In the genomic region with DNA sequence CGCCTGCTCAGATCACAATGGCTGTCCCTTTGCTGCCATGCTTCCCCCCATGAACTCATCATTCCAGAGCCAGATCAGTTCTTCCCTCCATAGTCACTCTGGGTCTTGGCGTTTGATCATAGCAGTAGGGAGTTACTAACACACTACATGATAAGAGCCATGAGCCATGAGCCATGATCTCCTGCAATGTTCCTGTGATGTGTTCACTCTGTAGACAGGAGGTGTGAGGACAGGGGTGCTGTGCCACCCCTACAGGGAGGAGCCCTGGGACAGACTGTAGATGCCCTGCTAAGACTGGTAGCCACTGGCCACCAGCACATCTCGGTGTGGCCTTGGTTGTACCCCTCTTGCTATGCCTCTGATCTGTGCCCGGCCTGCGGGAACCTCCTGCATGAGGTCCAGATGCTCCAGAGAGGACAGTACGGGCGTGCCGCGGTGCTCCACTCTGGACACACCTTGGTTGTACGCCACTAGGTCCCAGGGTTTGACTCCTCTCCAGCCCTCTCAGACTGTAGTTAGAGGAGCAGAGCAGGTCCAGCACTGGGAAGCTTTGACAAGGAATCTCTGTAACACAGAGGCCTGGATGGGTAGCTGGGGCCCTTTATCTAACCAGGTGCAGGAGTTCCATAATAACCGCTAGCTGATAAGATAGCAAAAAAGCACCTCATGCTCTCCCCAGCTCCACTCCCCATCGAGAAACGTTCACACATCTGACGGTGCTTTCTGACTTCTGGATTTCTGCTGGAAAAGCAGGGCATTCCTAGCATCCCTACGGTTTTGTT, we compare ENCODE assay signal across 27 mouse cellular contexts.
A peak's percentile ranks its signal among the peaks of the same experiment; 100 is the strongest.
DNase-seq lines count a peak whose midpoint lies in the region; ATAC-seq and TF ChIP-seq lines count a peak whose summit lies in the region.
"Had no signal": no experiment of that assay in that cellular context is flagged by ENCODE, and none has a peak within 500 bp of the region (broad histone marks: within the 10 kb centered on the region; RNA-seq: fewer than 3 reads in every experiment).

No protein-coding gene starts in this region.

- H3K27ac ChIP-seq in embryonic facial prominence, embryonic 15.5 days (replicated peaks), result no peak overlapping the region
- no peak overlapping the region for H3K27ac ChIP-seq in embryonic facial prominence, embryonic 10.5 days (replicated peaks)
- no peak overlapping the region for H3K27ac ChIP-seq in intestine, embryonic 16.5 days (ENCODE audit: low read length)
- no peak overlapping the region for H3K27ac ChIP-seq in liver, embryonic 14.5 days
- H3K27ac ChIP-seq in stomach, postnatal 0 days (replicated peaks), result no peak overlapping the region
- H3K27ac ChIP-seq in midbrain, embryonic 13.5 days, result no peak overlapping the region
- H3K27ac ChIP-seq: embryonic facial prominence, embryonic 12.5 days; forebrain, embryonic 12.5 days; hindbrain, embryonic 10.5 days; layer of hippocampus, adult 2 months; limb, embryonic 12.5 days had no signal

- no peak overlapping the region for H3K4me3 ChIP-seq in embryonic facial prominence, embryonic 15.5 days (replicated peaks)
- no peak overlapping the region for H3K4me3 ChIP-seq in embryonic facial prominence, embryonic 10.5 days
- no peak overlapping the region for H3K4me3 ChIP-seq in intestine, embryonic 16.5 days (ENCODE audit: low read length)
- no peak overlapping the region for H3K4me3 ChIP-seq in liver, embryonic 14.5 days (ENCODE audit: insufficient read depth in 1 of 2, low read depth in 2 of 2, low read length in 2 of 2)
- H3K4me3 ChIP-seq in stomach, postnatal 0 days (ENCODE audit: low read depth, low read length), result no peak overlapping the region
- no peak overlapping the region for H3K4me3 ChIP-seq in midbrain, embryonic 13.5 days (replicated peaks)
- H3K4me3 ChIP-seq: embryonic facial prominence, embryonic 12.5 days; erythroblast, embryonic 14.5 days; forebrain, embryonic 12.5 days; heart, embryonic 12.5 days; hindbrain, embryonic 10.5 days; layer of hippocampus, adult 2 months; limb, embryonic 12.5 days; myocyte had no signal

- no peaks in the 10 kb centered on the region for H3K9me3 ChIP-seq in embryonic facial prominence, embryonic 15.5 days (replicated peaks)
- H3K9me3 ChIP-seq in embryonic facial prominence, embryonic 10.5 days, result no peaks in the 10 kb centered on the region
- no peaks in the 10 kb centered on the region for H3K9me3 ChIP-seq in intestine, embryonic 16.5 days (ENCODE audit: control insufficient read depth, low read length)
- no peaks in the 10 kb centered on the region for H3K9me3 ChIP-seq in liver, embryonic 14.5 days (ENCODE audit: control insufficient read depth, low read length)
- H3K9me3 ChIP-seq in stomach, postnatal 0 days (ENCODE audit: control insufficient read depth, low read length), result no peaks in the 10 kb centered on the region
- H3K9me3 ChIP-seq in midbrain, embryonic 13.5 days, result no peaks in the 10 kb centered on the region
- H3K9me3 ChIP-seq: embryonic facial prominence, embryonic 12.5 days; forebrain, embryonic 12.5 days; heart, embryonic 12.5 days; hindbrain, embryonic 10.5 days; limb, embryonic 12.5 days had no signal

- 90% methylated on average over 15 of the region's 15 CpGs for WGBS in embryonic facial prominence, embryonic 15.5 days
- 93% methylated on average over 15 of the region's 15 CpGs for WGBS in embryonic facial prominence, embryonic 10.5 days
- WGBS in intestine, embryonic 16.5 days, result 78% methylated on average over 15 of the region's 15 CpGs
- 46% methylated on average over 15 of the region's 15 CpGs for WGBS in liver, embryonic 14.5 days (ENCODE audit: insufficient replicate concordance)
- 83% methylated on average over 15 of the region's 15 CpGs for WGBS in stomach, postnatal 0 days
- 95% methylated on average over 15 of the region's 15 CpGs for WGBS in midbrain, embryonic 13.5 days

- no peak overlapping the region for H3K4me2 ChIP-seq in embryonic facial prominence, embryonic 15.5 days (replicated peaks)
- H3K4me2 ChIP-seq in intestine, embryonic 16.5 days (ENCODE audit: low read depth, low read length), result no peak overlapping the region
- peak overlapping the region; percentile 12; the same call in 1 of the 2 replicates for H3K4me2 ChIP-seq in liver, embryonic 14.5 days (ENCODE audit: low read depth)
- H3K4me2 ChIP-seq in stomach, postnatal 0 days (replicated peaks; ENCODE audit: low read depth), result no peak overlapping the region
- no peak overlapping the region for H3K4me2 ChIP-seq in midbrain, embryonic 13.5 days (replicated peaks)
- H3K4me2 ChIP-seq: embryonic facial prominence, embryonic 12.5 days; forebrain, embryonic 12.5 days; heart, embryonic 12.5 days; limb, embryonic 12.5 days had no signal

- no peak for TF ChIP-seq CTCF in liver, embryonic 14.5 days (IDR thresholded peaks at IDR 0.05; ENCODE audit: low read depth)
- no peak for TF ChIP-seq CTCF in stomach, postnatal 0 days (IDR thresholded peaks at IDR 0.05; ENCODE audit: low read depth)

- H3K4me1 ChIP-seq in embryonic facial prominence, embryonic 15.5 days, result no peaks in the 10 kb centered on the region
- H3K4me1 ChIP-seq in embryonic facial prominence, embryonic 10.5 days, result no peaks in the 10 kb centered on the region
- peaks cover 4% of the 10 kb centered on the region; the same call in 1 of the 2 replicates for H3K4me1 ChIP-seq in intestine, embryonic 16.5 days (ENCODE audit: control insufficient read depth, insufficient read depth, low read length)
- peaks cover 3 to 18% of the 10 kb centered on the region in 2 experiments for H3K4me1 ChIP-seq in liver, embryonic 14.5 days (replicated peaks; ENCODE audit: control insufficient read depth in 2 of 2, insufficient read depth in 2 of 2, low read length in 1 of 2)
- H3K4me1 ChIP-seq in stomach, postnatal 0 days (replicated peaks; ENCODE audit: control insufficient read depth, insufficient read depth), result no peaks in the 10 kb centered on the region
- peaks cover 2% of the 10 kb centered on the region for H3K4me1 ChIP-seq in midbrain, embryonic 13.5 days (replicated peaks)
- H3K4me1 ChIP-seq: embryonic facial prominence, embryonic 12.5 days; forebrain, embryonic 12.5 days; hindbrain, embryonic 10.5 days had no signal

- TF ChIP-seq EP300 in liver, embryonic 14.5 days (IDR thresholded peaks at IDR 0.05; ENCODE audit: low read depth), result peak; percentile 84
- no peak for TF ChIP-seq EP300 in stomach, postnatal 0 days (optimal IDR thresholded peaks at IDR 0.05)

- DNase-seq in embryonic facial prominence, embryonic 10.5 days (ENCODE audit: low spot score), result no peak
- peak; percentile 37 to 40 (median 39) for DNase-seq in liver, embryonic 14.5 days (ENCODE audit: low read depth in 3 of 3, low spot score in 3 of 3)
- no peak for DNase-seq in stomach, postnatal 0 days (ENCODE audit: low spot score)
- DNase-seq in natural killer cell, adult 2 months (ENCODE audit: low spot score in 2 of 2), result no peak
- DNase-seq: adrenal gland, postnatal 25 days; cerebellum, adult 11 months; cerebellum, adult 9-11 months; heart, postnatal 10 days; kidney, adult 8-10 months; kidney, postnatal 14 days; lung, adult 2 months; lung, postnatal 14 days; right cerebral cortex, adult 18-20 months; right cerebral cortex, postnatal 4 days; thymus, postnatal 25 days had no signal

- no peaks in the 10 kb centered on the region for H3K36me3 ChIP-seq in embryonic facial prominence, embryonic 15.5 days
- H3K36me3 ChIP-seq in embryonic facial prominence, embryonic 10.5 days (replicated peaks), result no peaks in the 10 kb centered on the region
- H3K36me3 ChIP-seq in intestine, embryonic 16.5 days (ENCODE audit: control insufficient read depth, insufficient read depth, low read length), result no peaks in the 10 kb centered on the region
- H3K36me3 ChIP-seq in liver, embryonic 14.5 days (replicated peaks; ENCODE audit: control insufficient read depth, insufficient read depth, low read depth), result no peaks in the 10 kb centered on the region
- H3K36me3 ChIP-seq in stomach, postnatal 0 days (ENCODE audit: control insufficient read depth, insufficient read depth, low read length), result no peaks in the 10 kb centered on the region
- H3K36me3 ChIP-seq in midbrain, embryonic 13.5 days, result no peaks in the 10 kb centered on the region
- H3K36me3 ChIP-seq: embryonic facial prominence, embryonic 12.5 days; forebrain, embryonic 12.5 days; heart, embryonic 12.5 days; hindbrain, embryonic 10.5 days; limb, embryonic 12.5 days had no signal

- peak; percentile 29; the same call in 1 of the 2 replicates for ATAC-seq in embryonic facial prominence, embryonic 15.5 days (ENCODE audit: insufficient number of reproducible peaks, low FRiP score, low TSS enrichment, low read depth)
- ATAC-seq in intestine, embryonic 16.5 days, result peak; percentile 70
- peak; percentile 89 for ATAC-seq in liver, embryonic 14.5 days (ENCODE audit: insufficient read depth)
- peak; percentile 18; the same call in 1 of the 2 replicates for ATAC-seq in stomach, postnatal 0 days (ENCODE audit: low FRiP score, low TSS enrichment)
- ATAC-seq in midbrain, embryonic 13.5 days, result no peak
- ATAC-seq: midbrain, embryonic 16.5 days had no signal

- no peaks in the 10 kb centered on the region for H3K27me3 ChIP-seq in embryonic facial prominence, embryonic 15.5 days
- H3K27me3 ChIP-seq in embryonic facial prominence, embryonic 10.5 days (replicated peaks; ENCODE audit: low read depth, poor library complexity, severe bottlenecking), result no peaks in the 10 kb centered on the region
- H3K27me3 ChIP-seq in intestine, embryonic 16.5 days (replicated peaks; ENCODE audit: control insufficient read depth, insufficient read depth, low read length), result no peaks in the 10 kb centered on the region
- no peaks in the 10 kb centered on the region for H3K27me3 ChIP-seq in liver, embryonic 14.5 days (ENCODE audit: control insufficient read depth, insufficient read depth, low read length)
- H3K27me3 ChIP-seq in stomach, postnatal 0 days (ENCODE audit: control insufficient read depth, insufficient read depth, low read length), result no peaks in the 10 kb centered on the region
- no peaks in the 10 kb centered on the region for H3K27me3 ChIP-seq in midbrain, embryonic 13.5 days
- H3K27me3 ChIP-seq: embryonic facial prominence, embryonic 12.5 days; forebrain, embryonic 12.5 days; limb, embryonic 12.5 days had no signal

- H3K9ac ChIP-seq in embryonic facial prominence, embryonic 15.5 days, result no peak overlapping the region
- no peak overlapping the region for H3K9ac ChIP-seq in intestine, embryonic 16.5 days (ENCODE audit: low read depth, low read length)
- no peak overlapping the region for H3K9ac ChIP-seq in liver, embryonic 14.5 days (replicated peaks)
- no peak overlapping the region for H3K9ac ChIP-seq in stomach, postnatal 0 days (ENCODE audit: low read length)
- no peak overlapping the region for H3K9ac ChIP-seq in midbrain, embryonic 13.5 days (replicated peaks)
- H3K9ac ChIP-seq: embryonic facial prominence, embryonic 12.5 days; forebrain, embryonic 12.5 days; heart, embryonic 12.5 days; limb, embryonic 12.5 days had no signal

Comparison
In these comparisons a context has a peak if more than half of its experiments do, and no peak if none do; other contexts are left out.
1. DNase-seq: peak in liver, embryonic 14.5 days (3 of 3); none in embryonic facial prominence, embryonic 10.5 days (single experiment), stomach, postnatal 0 days (single experiment) and natural killer cell, adult 2 months (0 of 2).